In genomic region chr6:99655488-99655887, GRCm38 (mm10) we compare ENCODE assay signal across 15 mouse cellular contexts. TPM values are rescaled to one million over a fixed set of nuclear protein-coding genes. Genes with fewer than 3 reads are reported as not detected.
DNase-seq lines count a peak whose midpoint lies in the region; ATAC-seq and TF ChIP-seq lines count a peak whose summit lies in the region.
"Had no signal": no experiment of that assay in that cellular context is flagged by ENCODE, and none has a peak within 500 bp of the region (broad histone marks: within the 10 kb centered on the region; RNA-seq: fewer than 3 reads in every experiment).

No protein-coding gene starts in this region.

- no peaks in the 10 kb centered on the region for H3K27me3 ChIP-seq in liver, embryonic 14.5 days (ENCODE audit: control insufficient read depth, insufficient read depth, low read length)
- H3K27me3 ChIP-seq in thymus, adult 2 months (ENCODE audit: control insufficient read depth, insufficient read depth, low read length): no peaks in the 10 kb centered on the region
- H3K27me3 ChIP-seq: kidney, embryonic 15.5 days; limb, embryonic 15.5 days had no signal

- no peak overlapping the region for H3K9ac ChIP-seq in liver, embryonic 14.5 days (replicated peaks)
- H3K9ac ChIP-seq: kidney, embryonic 15.5 days; limb, embryonic 15.5 days had no signal

- H3K36me3 ChIP-seq in liver, embryonic 14.5 days (replicated peaks; ENCODE audit: control insufficient read depth, insufficient read depth, low read depth): no peaks in the 10 kb centered on the region
- H3K36me3 ChIP-seq in thymus, adult 2 months (ENCODE audit: control insufficient read depth, insufficient read depth, low read length): peaks cover 2% of the 10 kb centered on the region; the same call in 1 of the 2 replicates
- H3K36me3 ChIP-seq: forebrain, embryonic 10.5 days; kidney, embryonic 15.5 days; limb, embryonic 15.5 days had no signal

- no peak for TF ChIP-seq POLR2A in thymus, adult 2 months (IDR thresholded peaks at IDR 0.05; ENCODE audit: control insufficient read depth, extremely low read depth, insufficient read depth, low read length, poor library complexity)

- no peak overlapping the region for H3K4me3 ChIP-seq in liver, embryonic 14.5 days (ENCODE audit: insufficient read depth in 1 of 2, low read depth in 2 of 2, low read length in 2 of 2)
- peak overlapping the region; percentile 56 for H3K4me3 ChIP-seq in thymus, adult 2 months (ENCODE audit: control insufficient read depth, insufficient read depth, low read length)
- H3K4me3 ChIP-seq: forebrain, embryonic 10.5 days; kidney, embryonic 15.5 days; limb, embryonic 15.5 days had no signal

- peak overlapping the region; percentile 26 for H3K4me2 ChIP-seq in liver, embryonic 14.5 days (ENCODE audit: low read depth)
- H3K4me2 ChIP-seq: kidney, embryonic 15.5 days; limb, embryonic 15.5 days had no signal

- DNase-seq in CD4-positive, CD25-positive, alpha-beta regulatory T cell, adult 2 months (ENCODE audit: low read depth, low spot score): peak; percentile 77
- peak; percentile 58 for DNase-seq in T-cell, adult 2 months (ENCODE audit: low spot score)
- DNase-seq in liver, embryonic 14.5 days (ENCODE audit: low read depth in 3 of 3, low spot score in 3 of 3): no peak
- peak; percentile 64 for DNase-seq in thymus, adult 2 months
- DNase-seq in neural tube, embryonic 10.5 days (ENCODE audit: extremely low spot score, low spot score): no peak
- DNase-seq in lung, postnatal 10 days: no peak
- no peak for DNase-seq in cerebellum, adult 18-20 months
- DNase-seq: adrenal gland, adult 2 months; gastrocnemius, postnatal 36 days; heart, postnatal 4 days; layer of hippocampus, postnatal 36 days had no signal

- TF ChIP-seq EP300 in liver, embryonic 14.5 days (IDR thresholded peaks at IDR 0.05; ENCODE audit: low read depth): no peak

- no peaks in the 10 kb centered on the region for H3K9me3 ChIP-seq in liver, embryonic 14.5 days (ENCODE audit: control insufficient read depth, low read length)
- H3K9me3 ChIP-seq: forebrain, embryonic 10.5 days; kidney, embryonic 15.5 days; limb, embryonic 15.5 days had no signal

- no peaks in the 10 kb centered on the region for H3K4me1 ChIP-seq in liver, embryonic 14.5 days (replicated peaks; ENCODE audit: control insufficient read depth in 2 of 2, insufficient read depth in 2 of 2, low read length in 1 of 2)
- H3K4me1 ChIP-seq in thymus, adult 2 months (replicated peaks; ENCODE audit: control insufficient read depth, insufficient read depth, low read length): peaks cover 45% of the 10 kb centered on the region

- ATAC-seq in liver, embryonic 14.5 days (ENCODE audit: insufficient read depth): no peak
- ATAC-seq: midbrain, embryonic 16.5 days had no signal

- no peak overlapping the region for H3K27ac ChIP-seq in liver, embryonic 14.5 days
- peak overlapping the region; percentile 90 for H3K27ac ChIP-seq in thymus, adult 2 months (ENCODE audit: control insufficient read depth, insufficient read depth, low read length)
- H3K27ac ChIP-seq: forebrain, embryonic 10.5 days; kidney, embryonic 15.5 days; limb, embryonic 15.5 days had no signal

- no peak for TF ChIP-seq CTCF in liver, embryonic 14.5 days (IDR thresholded peaks at IDR 0.05; ENCODE audit: low read depth)
- TF ChIP-seq CTCF in thymus, adult 2 months (IDR thresholded peaks at IDR 0.05; ENCODE audit: borderline replicate concordance, control insufficient read depth, extremely low read depth, insufficient read depth, low read length, poor library complexity): no peak

- WGBS in liver, embryonic 14.5 days (ENCODE audit: insufficient replicate concordance): 17% methylated on average over 7 of the region's 7 CpGs
- WGBS in thymus, adult 2 months: 4% methylated on average over 7 of the region's 7 CpGs

RNA-seq across cellular contexts. Expression of gene Eif4e3, which starts 11.1 kb away (rescaled TPM):
- polyA plus RNA-seq in liver, embryonic 14.5 days (2012; rRNA removed): 0.95 and 1.5 TPM in 2 replicates
- polyA plus RNA-seq in liver, embryonic 14.5 days (2014; fragmentation: Nextera tagmentation; extraction: Ambion mirVana): 1.5 and 1.7 TPM in 2 replicates
- polyA plus RNA-seq in thymus, adult 2 months (2012; rRNA removed): 30.4 and 34.4 TPM in 2 replicates

RNA-seq across cellular contexts. Expression of gene Gm20696, which starts 11.1 kb away (rescaled TPM):
- 0.12 and 0.16 TPM in 2 replicates for polyA plus RNA-seq in liver, embryonic 14.5 days (2012; rRNA removed)
- 0.33 and 0.40 TPM in 2 replicates for polyA plus RNA-seq in liver, embryonic 14.5 days (2014; fragmentation: Nextera tagmentation; extraction: Ambion mirVana)
- polyA plus RNA-seq in thymus, adult 2 months (2012; rRNA removed): 2.7 and 3.3 TPM in 2 replicates

RNA-seq across cellular contexts. Expression of gene Gpr27, which starts 37.0 kb away (rescaled TPM):
- 0.03 TPM in 2 replicates for polyA plus RNA-seq in liver, embryonic 14.5 days (2012; rRNA removed)
- 0.05 TPM in 1 of 2 replicates, not detected in the other for polyA plus RNA-seq in liver, embryonic 14.5 days (2014; fragmentation: Nextera tagmentation; extraction: Ambion mirVana)
- polyA plus RNA-seq in thymus, adult 2 months (2012; rRNA removed): 2.1 and 2.6 TPM in 2 replicates

Comparison
In these comparisons a context has a peak if more than half of its experiments do, and no peak if none do; other contexts are left out.
1. DNase-seq: peak in CD4-positive, CD25-positive, alpha-beta regulatory T cell, adult 2 months (single experiment), T-cell, adult 2 months (single experiment) and thymus, adult 2 months (single experiment); none in liver, embryonic 14.5 days (0 of 3), neural tube, embryonic 10.5 days (single experiment), lung, postnatal 10 days (single experiment) and cerebellum, adult 18-20 months (0 of 2).
2. RNA of gene Eif4e3, which starts 11.1 kb away (polyA plus RNA-seq): 30.4 to 34.4 TPM in thymus, adult 2 months; 0.95 to 1.7 TPM in liver, embryonic 14.5 days; every median in the first group is over 10 times any median in the second.